Mouse (Mus musculus) regulatory T cell (primary cell): ENCODE measurements at regions not wholly inside any gene's neighbourhood (a gene's known extent, or its start where the extent isn't known, plus 50 kb on each side); places are given as distances from the start of the nearest gene placed in this dataset.

Experiments
- in situ Hi-C: fragments of 300-600 bp; cut with MboI, MseI; formaldehyde crosslinking; loops from one replicate; pipeline ENCODE4 v1.15.1; 2025; ENCODE audit warnings: high pct_unique_total_duplicates

DNA sequence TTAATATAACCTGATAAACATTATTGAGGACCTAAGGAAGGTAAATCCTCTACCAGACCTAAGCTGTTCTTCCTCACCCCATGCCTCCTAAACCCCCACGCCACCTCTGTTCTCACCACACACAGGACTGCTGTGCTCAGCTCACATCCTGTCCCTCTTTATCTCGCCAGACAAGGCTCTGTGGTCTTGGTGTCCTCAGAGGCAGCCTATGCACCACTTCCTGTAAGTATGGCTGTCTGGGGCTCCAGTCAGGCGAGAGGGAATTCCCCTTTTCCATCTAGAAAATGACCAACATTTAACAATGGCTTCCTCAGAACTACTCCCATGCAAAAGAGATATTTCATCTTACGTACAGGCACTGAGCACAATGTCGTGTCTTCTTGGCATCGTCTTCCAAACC is 86.2 kb upstream of the Dhrs4 start:
- in situ Hi-C loops = no loop called here

DNA sequence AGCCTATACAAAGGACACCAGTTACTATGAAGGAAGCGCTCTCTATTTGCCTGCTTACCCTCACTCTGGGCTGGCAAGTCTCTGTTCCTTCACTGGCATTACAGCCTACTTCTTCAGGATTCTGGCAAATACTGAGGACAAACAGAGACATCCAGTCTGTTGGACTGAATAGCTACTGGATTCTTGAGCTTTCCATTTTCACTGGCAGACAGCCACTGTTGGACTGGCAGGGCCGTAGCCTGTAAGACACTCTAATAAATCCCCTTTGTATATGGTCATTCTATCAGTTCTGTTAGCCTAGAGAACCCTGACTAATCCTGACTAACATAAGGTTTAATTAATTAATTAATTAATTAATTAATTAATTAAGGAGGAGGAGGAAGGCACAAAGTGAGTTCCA is 72.4 kb upstream of the Dhrs4 start:
- in situ Hi-C loops = no loop called here
